ENCODE assay signal across 9 mouse cellular contexts in genomic region chr4:57879804-57880357, GRCm38 (mm10). TPM values are rescaled to one million over a fixed set of nuclear protein-coding genes. Genes with fewer than 3 reads are reported as not detected.
DNase-seq lines count a peak whose midpoint lies in the region; ATAC-seq and TF ChIP-seq lines count a peak whose summit lies in the region.
"Had no signal": no experiment of that assay in that cellular context is flagged by ENCODE, and none has a peak within 500 bp of the region (broad histone marks: within the 10 kb centered on the region; RNA-seq: fewer than 3 reads in every experiment).

No protein-coding gene starts in this region.

- H3K27me3 ChIP-seq in CH12.LX (replicated peaks): no peaks in the 10 kb centered on the region
- no peaks in the 10 kb centered on the region for H3K27me3 ChIP-seq in forebrain, embryonic 11.5 days (ENCODE audit: control insufficient read depth, insufficient read depth, low read length)
- no peaks in the 10 kb centered on the region for H3K27me3 ChIP-seq in lung, postnatal 0 days (replicated peaks; ENCODE audit: insufficient read depth, low read length)

- peaks cover 6 to 18% of the 10 kb centered on the region in 2 experiments; a peak in 2 of 4 replicates for H3K4me1 ChIP-seq in CH12.LX (ENCODE audit: control insufficient read depth in 1 of 2, insufficient read depth in 2 of 2)
- 0 out of 2 replicates have a peak, but pooled peaks cover 2% of the 10 kb centered on the region for H3K4me1 ChIP-seq in forebrain, embryonic 11.5 days (replicated peaks; ENCODE audit: control insufficient read depth, insufficient read depth, low read length)
- H3K4me1 ChIP-seq in lung, postnatal 0 days (ENCODE audit: insufficient read depth, low read depth, low read length): no peaks in the 10 kb centered on the region

- no peaks in the 10 kb centered on the region for H3K9me3 ChIP-seq in CH12.LX (replicated peaks; ENCODE audit: low read length)
- no peaks in the 10 kb centered on the region for H3K9me3 ChIP-seq in forebrain, embryonic 11.5 days (ENCODE audit: control insufficient read depth, low read length)
- no peaks in the 10 kb centered on the region for H3K9me3 ChIP-seq in lung, postnatal 0 days (ENCODE audit: low read length)

- peak; percentile 79 for DNase-seq in CH12.LX (ENCODE audit: extremely low read depth)
- peak; percentile 83 for DNase-seq in brain, adult 2 months (ENCODE audit: low read depth, low spot score)
- peak; percentile 89 for DNase-seq in forebrain, embryonic 11.5 days (ENCODE audit: low spot score)
- DNase-seq in heart, postnatal 25 days (ENCODE audit: low spot score): peak; percentile 40
- peak; percentile 86 for DNase-seq in layer of hippocampus, adult 11-12 months (ENCODE audit: low spot score)
- DNase-seq in lung, postnatal 0 days (ENCODE audit: low spot score): peak; percentile 79
- DNase-seq in ovary, postnatal 36 days (ENCODE audit: low spot score): peak; percentile 74
- DNase-seq in thymus, postnatal 14 days: peak; percentile 86

- no peaks in the 10 kb centered on the region for H3K79me2 ChIP-seq in CH12.LX (replicated peaks; ENCODE audit: control insufficient read depth, extremely low read depth, insufficient read depth, poor library complexity, severe bottlenecking)

- no peak overlapping the region for H3K4me3 ChIP-seq in CH12.LX (replicated peaks in 1 of 3; ENCODE audit: low read depth in 2 of 3, low read length in 2 of 3, poor library complexity in 1 of 3)
- H3K4me3 ChIP-seq in forebrain, embryonic 11.5 days (ENCODE audit: low read depth, low read length): no peak overlapping the region
- H3K4me3 ChIP-seq in lung, postnatal 0 days (ENCODE audit: low read depth, low read length): no peak overlapping the region
- H3K4me3 ChIP-seq: erythroblast, embryonic 14.5 days had no signal

- in situ Hi-C loops in CH12.LX (cut with MboI; ENCODE audit: low pct_ligation_motif_present, low pct_unique_long_range_greater_than_20kb, low sequenced_read_pairs): loop anchor here (5.0 kb wide), 1 partner anchor 208 kb away; no protein-coding TSS in a partner anchor

- peak; percentile 94 to 96 for TF ChIP-seq CTCF in CH12.LX (conservative IDR thresholded peaks at IDR 0.05 in 1 of 2, IDR thresholded peaks at IDR 0.05 in 1 of 2; ENCODE audit: low read depth in 2 of 2, low read length in 2 of 2)
- TF ChIP-seq CTCF in lung, postnatal 0 days (IDR thresholded peaks at IDR 0.05): peak; percentile 93

- no peak for TF ChIP-seq EP300 in CH12.LX (IDR thresholded peaks at IDR 0.05; ENCODE audit: low read length)
- TF ChIP-seq EP300 in lung, postnatal 0 days (IDR thresholded peaks at IDR 0.05): no peak

- H3K36me3 ChIP-seq in CH12.LX (replicated peaks in 1 of 2; ENCODE audit: control insufficient read depth in 1 of 2, insufficient read depth in 1 of 2, low read length in 1 of 2): no peaks in the 10 kb centered on the region
- no peaks in the 10 kb centered on the region for H3K36me3 ChIP-seq in forebrain, embryonic 11.5 days (ENCODE audit: control insufficient read depth, insufficient read depth, low read length)
- 0 out of 2 replicates have a peak, but pooled peaks cover 3% of the 10 kb centered on the region for H3K36me3 ChIP-seq in lung, postnatal 0 days (ENCODE audit: insufficient read depth, low read length)

- no peak overlapping the region for H3K9ac ChIP-seq in CH12.LX (ENCODE audit: insufficient read depth, low read depth)
- no peak overlapping the region for H3K9ac ChIP-seq in forebrain, embryonic 11.5 days (ENCODE audit: low read length)
- no peak overlapping the region for H3K9ac ChIP-seq in lung, postnatal 0 days (replicated peaks; ENCODE audit: low read depth)

- WGBS in forebrain, embryonic 11.5 days: 13% methylated on average over 6 of the region's 6 CpGs
- WGBS in lung, postnatal 0 days: 11% methylated on average over 6 of the region's 6 CpGs

- ATAC-seq in forebrain, embryonic 11.5 days (replicated peaks; ENCODE audit: low FRiP score): peak; percentile 60; the same call in 1 of the 2 replicates
- ATAC-seq in lung, postnatal 0 days: peak; percentile 59

- no peak overlapping the region for H3K4me2 ChIP-seq in CH12.LX (ENCODE audit: insufficient read depth, low read depth, poor library complexity, severe bottlenecking)
- H3K4me2 ChIP-seq in forebrain, embryonic 11.5 days (ENCODE audit: low read depth, low read length, severe bottlenecking): no peak overlapping the region
- H3K4me2 ChIP-seq in lung, postnatal 0 days (replicated peaks; ENCODE audit: low read depth, low read length): no peak overlapping the region

- H3K27ac ChIP-seq in CH12.LX (ENCODE audit: insufficient read depth, low read depth): no peak overlapping the region
- no peak overlapping the region for H3K27ac ChIP-seq in forebrain, embryonic 11.5 days (ENCODE audit: low read depth, low read length)
- no peak overlapping the region for H3K27ac ChIP-seq in lung, postnatal 0 days (ENCODE audit: low read length)

- no peak; the same call in none of the 2 replicates for TF ChIP-seq RAD21 in CH12.LX (IDR thresholded peaks at IDR 0.05; ENCODE audit: low read depth, low read length)

- intact Hi-C loops in heart, postnatal 25 days (cut with DNase I): loop anchor here (2.0 to 5.0 kb wide), 3 partner anchors 33 to 207 kb away; no protein-coding TSS in a partner anchor

- dilution Hi-C loops in CH12.LX (cut with MboI; ENCODE audit: extremely low pct_ligation_motif_present, extremely low pct_unique_long_range_greater_than_20kb, low sequenced_read_pairs): no loop called here

- TF ChIP-seq POLR2A in CH12.LX (IDR thresholded peaks at IDR 0.05; ENCODE audit: low read depth, low read length): no peak

TF ChIP-seq in CH12.LX, 34 proteins besides CTCF, POLR2A, EP300 and RAD21:
- TF ChIP-seq POLR2AphosphoS2 (IDR thresholded peaks at IDR 0.05; ENCODE audit: low read depth, low read length) (no peak), ZKSCAN1 (IDR thresholded peaks at IDR 0.05; ENCODE audit: borderline replicate concordance, low read depth, low read length) (no peak), MAZ (IDR thresholded peaks at IDR 0.05; ENCODE audit: low read depth, low read length) (0 out of 2 replicates have a peak, but pooled peaks have one; percentile 27), RCOR1 (conservative IDR thresholded peaks at IDR 0.05; ENCODE audit: low read depth, low read length) (0 out of 2 replicates have a peak, but pooled peaks have one; percentile 42), MXI1 (IDR thresholded peaks at IDR 0.05; ENCODE audit: low read depth, low read length) (no peak; the same call in 1 of the 2 replicates), ELF1 (IDR thresholded peaks at IDR 0.05; ENCODE audit: low read depth, low read length) (no peak), NRF1 (IDR thresholded peaks at IDR 0.05; ENCODE audit: low read depth, low read length) (peak; percentile 16; the same call in 1 of the 2 replicates), SMC3 (IDR thresholded peaks at IDR 0.05; ENCODE audit: low read depth, low read length) (peak; percentile 98), USF1 (IDR thresholded peaks at IDR 0.05; ENCODE audit: low read depth, low read length) (no peak), CHD1 (IDR thresholded peaks at IDR 0.05; ENCODE audit: low read depth, low read length) (no peak), MEF2A (IDR thresholded peaks at IDR 0.05; ENCODE audit: borderline replicate concordance, low read depth, low read length) (0 out of 2 replicates have a peak, but pooled peaks have one; percentile 44), IRF4 (IDR thresholded peaks at IDR 0.05; ENCODE audit: low read depth, low read length) (peak; percentile 43; the same call in 1 of the 2 replicates), MAX (IDR thresholded peaks at IDR 0.05; ENCODE audit: low read length) (0 out of 2 replicates have a peak, but pooled peaks have one; percentile 22), ZMIZ1 (IDR thresholded peaks at IDR 0.05; ENCODE audit: low read depth, low read length) (no peak), HCFC1 (IDR thresholded peaks at IDR 0.05; ENCODE audit: low read depth, low read length) (no peak), MAFK (IDR thresholded peaks at IDR 0.05; ENCODE audit: insufficient replicate concordance, low read length) (no peak), PAX5 (IDR thresholded peaks at IDR 0.05; ENCODE audit: low read length) (no peak), JUND (conservative IDR thresholded peaks at IDR 0.05; ENCODE audit: low read depth, low read length) (no peak), TBP (conservative IDR thresholded peaks at IDR 0.05; ENCODE audit: low read depth, low read length) (no peak), ZC3H11A (IDR thresholded peaks at IDR 0.05; ENCODE audit: low read depth, low read length) (peak; percentile 93), MYC (IDR thresholded peaks at IDR 0.05; ENCODE audit: low read depth, low read length) (no peak), TCF12 (IDR thresholded peaks at IDR 0.05; ENCODE audit: low read depth, low read length) (0 out of 2 replicates have a peak, but pooled peaks have one; percentile 49), NELFE (IDR thresholded peaks at IDR 0.05; ENCODE audit: low read depth, low read length) (peak; percentile 46; the same call in 1 of the 2 replicates), ETS1 (conservative IDR thresholded peaks at IDR 0.05; ENCODE audit: low read depth, low read length) (no peak)

RNA-seq across cellular contexts. Expression of gene D630039A03Rik, which starts 36.2 kb away (rescaled TPM):
- total RNA-seq in CH12.LX (2012; rRNA removed) (not detected in 2 replicates), CH12.LX (2014; rRNA removed) (not detected in 2 replicates)
- polyA plus RNA-seq in CH12.LX (2012; ENCODE audit: insufficient read length, low read depth): not detected in 2 replicates
- polyA plus RNA-seq in forebrain, embryonic 11.5 days (2014; fragmentation: Nextera tagmentation; extraction: Ambion mirVana): not detected in 2 replicates
- total RNA-seq in heart, postnatal 25 days (2021): under 1 TPM; 0.26 to 0.28 TPM
- polyA plus RNA-seq in lung, postnatal 0 days (2015; fragmentation: Nextera tagmentation; extraction: Ambion mirVana): 2.7 and 3.0 TPM in 2 replicates
- polyA plus RNA-seq: erythroblast, embryonic 14.5 days had no signal
